Mouse (Mus musculus): ENCODE measurements at regions not wholly inside any gene's neighbourhood (a gene's known extent, or its start where the extent isn't known, plus 50 kb on each side); places are given as distances from the start of the nearest gene placed in this dataset.

- no peak overlapping the region for H3K9ac ChIP-seq (ENCODE audit: low read length)
- ATAC-seq (replicated peaks; ENCODE audit: extremely low read depth, insufficient read depth, low FRiP score), result no peak
- no peak overlapping the region for H3K4me2 ChIP-seq (ENCODE audit: low read depth, low read length)
- 0 out of 2 replicates have a peak, but pooled peaks cover 2% of the 10 kb centered on the region for H3K27me3 ChIP-seq (ENCODE audit: control insufficient read depth, insufficient read depth, low read length)
- peaks cover 7% of the 10 kb centered on the region; the same call in 1 of the 2 replicates for H3K4me1 ChIP-seq (ENCODE audit: control insufficient read depth, insufficient read depth, low read length)
- no peaks in the 10 kb centered on the region for H3K36me3 ChIP-seq (ENCODE audit: control insufficient read depth, insufficient read depth)
- H3K4me3 ChIP-seq (ENCODE audit: low read length), result no peak overlapping the region
- H3K27ac ChIP-seq (ENCODE audit: low read length), result no peak overlapping the region
- H3K9me3 ChIP-seq (replicated peaks; ENCODE audit: control insufficient read depth, low read length), result no peaks in the 10 kb centered on the region
- WGBS, result 65% methylated on average over 2 of the region's 2 CpGs
These were observed 172.8 kb downstream of the Shq1 start for GRCm38 (mm10) chr6:100498126-100498525.

- Histone ChIP-seq H3K27me3 (ENCODE audit: control insufficient read depth, insufficient read depth, low read length) (0 out of 2 replicates have a peak, but pooled peaks cover 5% of the 10 kb centered on the region), H3K4me3 (ENCODE audit: low read length) (no peak overlapping the region), H3K4me1 (ENCODE audit: control insufficient read depth, insufficient read depth, low read length) (no peaks in the 10 kb centered on the region), H3K36me3 (ENCODE audit: control insufficient read depth, insufficient read depth) (no peaks in the 10 kb centered on the region), H3K4me2 (ENCODE audit: low read depth, low read length) (no peak overlapping the region), H3K9ac (ENCODE audit: low read length) (no peak overlapping the region), H3K27ac (ENCODE audit: low read length) (no peak overlapping the region), H3K9me3 (replicated peaks; ENCODE audit: control insufficient read depth, low read length) (no peaks in the 10 kb centered on the region)
- ATAC-seq (replicated peaks; ENCODE audit: extremely low read depth, insufficient read depth, low FRiP score), result no peak
These were observed 174.8 kb downstream of the Shq1 start for GRCm38 (mm10) chr6:100496135-100496534.

GRCm38 (mm10) chr6:100495131-100495530, 175.8 kb downstream of the Shq1 start:
- Histone ChIP-seq H3K27me3 (ENCODE audit: control insufficient read depth, insufficient read depth, low read length) (0 out of 2 replicates have a peak, but pooled peaks cover 5% of the 10 kb centered on the region), H3K9ac (ENCODE audit: low read length) (no peak overlapping the region), H3K4me3 (ENCODE audit: low read length) (no peak overlapping the region), H3K4me2 (ENCODE audit: low read depth, low read length) (no peak overlapping the region), H3K27ac (ENCODE audit: low read length) (no peak overlapping the region), H3K4me1 (ENCODE audit: control insufficient read depth, insufficient read depth, low read length) (no peaks in the 10 kb centered on the region), H3K36me3 (ENCODE audit: control insufficient read depth, insufficient read depth) (no peaks in the 10 kb centered on the region), H3K9me3 (replicated peaks; ENCODE audit: control insufficient read depth, low read length) (no peaks in the 10 kb centered on the region)
- ATAC-seq (replicated peaks; ENCODE audit: extremely low read depth, insufficient read depth, low FRiP score), result no peak
- WGBS, result 51% methylated on average over 12 of the region's 12 CpGs

GRCm38 (mm10) chr6:100493558-100493957, 177.4 kb downstream of the Shq1 start:
- WGBS, result 47% methylated on average over 1 of the region's 1 CpGs
- H3K4me2 ChIP-seq (ENCODE audit: low read depth, low read length), result no peak overlapping the region
- H3K36me3 ChIP-seq (ENCODE audit: control insufficient read depth, insufficient read depth), result no peaks in the 10 kb centered on the region
- no peak; the same call in 1 of the 2 replicates for ATAC-seq (replicated peaks; ENCODE audit: extremely low read depth, insufficient read depth, low FRiP score)
- no peak overlapping the region for H3K9ac ChIP-seq (ENCODE audit: low read length)
- no peaks in the 10 kb centered on the region for H3K9me3 ChIP-seq (replicated peaks; ENCODE audit: control insufficient read depth, low read length)
- H3K27ac ChIP-seq (ENCODE audit: low read length), result no peak overlapping the region
- 0 out of 2 replicates have a peak, but pooled peaks cover 5% of the 10 kb centered on the region for H3K27me3 ChIP-seq (ENCODE audit: control insufficient read depth, insufficient read depth, low read length)
- no peaks in the 10 kb centered on the region for H3K4me1 ChIP-seq (ENCODE audit: control insufficient read depth, insufficient read depth, low read length)
- H3K4me3 ChIP-seq (ENCODE audit: low read length), result no peak overlapping the region

- 59% methylated on average over 6 of the region's 6 CpGs for WGBS
- ATAC-seq (replicated peaks; ENCODE audit: extremely low read depth, insufficient read depth, low FRiP score), result no peak
- Histone ChIP-seq H3K4me2 (ENCODE audit: low read depth, low read length) (no peak overlapping the region), H3K4me3 (ENCODE audit: low read length) (no peak overlapping the region), H3K9ac (ENCODE audit: low read length) (no peak overlapping the region), H3K36me3 (ENCODE audit: control insufficient read depth, insufficient read depth) (no peaks in the 10 kb centered on the region), H3K27me3 (ENCODE audit: control insufficient read depth, insufficient read depth, low read length) (0 out of 2 replicates have a peak, but pooled peaks cover 2% of the 10 kb centered on the region), H3K4me1 (ENCODE audit: control insufficient read depth, insufficient read depth, low read length) (no peaks in the 10 kb centered on the region), H3K9me3 (replicated peaks; ENCODE audit: control insufficient read depth, low read length) (no peaks in the 10 kb centered on the region), H3K27ac (ENCODE audit: low read length) (no peak overlapping the region)
These were observed 179.1 kb downstream of the Shq1 start for GRCm38 (mm10) chr6:100491811-100492210.

- Histone ChIP-seq H3K9ac (ENCODE audit: low read length) (no peak overlapping the region), H3K36me3 (ENCODE audit: control insufficient read depth, insufficient read depth) (no peaks in the 10 kb centered on the region), H3K27me3 (ENCODE audit: control insufficient read depth, insufficient read depth, low read length) (0 out of 2 replicates have a peak, but pooled peaks cover 2% of the 10 kb centered on the region), H3K4me1 (ENCODE audit: control insufficient read depth, insufficient read depth, low read length) (no peaks in the 10 kb centered on the region), H3K9me3 (replicated peaks; ENCODE audit: control insufficient read depth, low read length) (no peaks in the 10 kb centered on the region), H3K27ac (ENCODE audit: low read length) (no peak overlapping the region), H3K4me3 (ENCODE audit: low read length) (no peak overlapping the region), H3K4me2 (ENCODE audit: low read depth, low read length) (no peak overlapping the region)
- ATAC-seq (replicated peaks; ENCODE audit: extremely low read depth, insufficient read depth, low FRiP score), result no peak
- whole genome bisulfite sequencing, result 89% methylated on average over 7 of the region's 7 CpGs
These were observed 179.8 kb downstream of the Shq1 start for GRCm38 (mm10) chr6:100490920-100491712.

GRCm38 (mm10) chr6:100483836-100484235, 187.1 kb downstream of the Shq1 start:
- H3K27me3 ChIP-seq (ENCODE audit: control insufficient read depth, insufficient read depth, low read length), result peaks cover 6% of the 10 kb centered on the region; the same call in 1 of the 2 replicates
- H3K9ac ChIP-seq (ENCODE audit: low read length), result no peak overlapping the region
- peaks cover 24% of the 10 kb centered on the region for H3K4me1 ChIP-seq (ENCODE audit: control insufficient read depth, insufficient read depth, low read length)
- no peak overlapping the region for H3K27ac ChIP-seq (ENCODE audit: low read length)
- 52% methylated on average over 3 of the region's 3 CpGs for WGBS
- ATAC-seq (replicated peaks; ENCODE audit: extremely low read depth, insufficient read depth, low FRiP score), result no peak
- H3K9me3 ChIP-seq (replicated peaks; ENCODE audit: control insufficient read depth, low read length), result peaks cover 12% of the 10 kb centered on the region
- H3K36me3 ChIP-seq (ENCODE audit: control insufficient read depth, insufficient read depth), result no peaks in the 10 kb centered on the region; the same call in 1 of the 2 replicates
- H3K4me3 ChIP-seq (ENCODE audit: low read length), result no peak overlapping the region
- H3K4me2 ChIP-seq (ENCODE audit: low read depth, low read length), result peak overlapping the region; percentile 56; the same call in 1 of the 2 replicates

- H3K36me3 ChIP-seq (ENCODE audit: control insufficient read depth, insufficient read depth), result no peaks in the 10 kb centered on the region; the same call in 1 of the 2 replicates
- peaks cover 12% of the 10 kb centered on the region for H3K9me3 ChIP-seq (replicated peaks; ENCODE audit: control insufficient read depth, low read length)
- no peak overlapping the region for H3K27ac ChIP-seq (ENCODE audit: low read length)
- peaks cover 24% of the 10 kb centered on the region for H3K4me1 ChIP-seq (ENCODE audit: control insufficient read depth, insufficient read depth, low read length)
- peak; percentile 68 for ATAC-seq (replicated peaks; ENCODE audit: extremely low read depth, insufficient read depth, low FRiP score)
- H3K4me3 ChIP-seq (ENCODE audit: low read length), result peak overlapping the region; percentile 20
- H3K4me2 ChIP-seq (ENCODE audit: low read depth, low read length), result peak overlapping the region; percentile 56
- peaks cover 6% of the 10 kb centered on the region; the same call in 1 of the 2 replicates for H3K27me3 ChIP-seq (ENCODE audit: control insufficient read depth, insufficient read depth, low read length)
- no peak overlapping the region for H3K9ac ChIP-seq (ENCODE audit: low read length)
- WGBS, result 2% methylated on average over 14 of the region's 14 CpGs
These were observed 187.7 kb downstream of the Shq1 start for GRCm38 (mm10) chr6:100483084-100483810.

- Histone ChIP-seq H3K9ac (ENCODE audit: low read length) (no peak overlapping the region), H3K4me2 (ENCODE audit: low read depth, low read length) (peak overlapping the region; percentile 56), H3K4me1 (ENCODE audit: control insufficient read depth, insufficient read depth, low read length) (peaks cover 24% of the 10 kb centered on the region), H3K27me3 (ENCODE audit: control insufficient read depth, insufficient read depth, low read length) (peaks cover 6% of the 10 kb centered on the region; the same call in 1 of the 2 replicates), H3K27ac (ENCODE audit: low read length) (no peak overlapping the region), H3K9me3 (replicated peaks; ENCODE audit: control insufficient read depth, low read length) (peaks cover 12% of the 10 kb centered on the region), H3K36me3 (ENCODE audit: control insufficient read depth, insufficient read depth) (no peaks in the 10 kb centered on the region; the same call in 1 of the 2 replicates), H3K4me3 (ENCODE audit: low read length) (no peak overlapping the region)
- ATAC-seq (replicated peaks; ENCODE audit: extremely low read depth, insufficient read depth, low FRiP score), result no peak
- WGBS, result 33% methylated on average over 7 of the region's 7 CpGs
These were observed 188.4 kb downstream of the Shq1 start for GRCm38 (mm10) chr6:100482572-100482971.
